Mouse (Mus musculus): Measurements from ENCODE around the gene Trim59. TPM values are rescaled to one million over a fixed set of nuclear protein-coding genes. Genes with fewer than 3 reads are reported as not detected.
A peak's percentile ranks its signal among the peaks of the same experiment; 100 is the strongest.

Gene Trim59
- polyA plus RNA-seq, 3 experiments from 2014 or later = 23.5 to 40.1 (median 31.3) TPM

DNA sequence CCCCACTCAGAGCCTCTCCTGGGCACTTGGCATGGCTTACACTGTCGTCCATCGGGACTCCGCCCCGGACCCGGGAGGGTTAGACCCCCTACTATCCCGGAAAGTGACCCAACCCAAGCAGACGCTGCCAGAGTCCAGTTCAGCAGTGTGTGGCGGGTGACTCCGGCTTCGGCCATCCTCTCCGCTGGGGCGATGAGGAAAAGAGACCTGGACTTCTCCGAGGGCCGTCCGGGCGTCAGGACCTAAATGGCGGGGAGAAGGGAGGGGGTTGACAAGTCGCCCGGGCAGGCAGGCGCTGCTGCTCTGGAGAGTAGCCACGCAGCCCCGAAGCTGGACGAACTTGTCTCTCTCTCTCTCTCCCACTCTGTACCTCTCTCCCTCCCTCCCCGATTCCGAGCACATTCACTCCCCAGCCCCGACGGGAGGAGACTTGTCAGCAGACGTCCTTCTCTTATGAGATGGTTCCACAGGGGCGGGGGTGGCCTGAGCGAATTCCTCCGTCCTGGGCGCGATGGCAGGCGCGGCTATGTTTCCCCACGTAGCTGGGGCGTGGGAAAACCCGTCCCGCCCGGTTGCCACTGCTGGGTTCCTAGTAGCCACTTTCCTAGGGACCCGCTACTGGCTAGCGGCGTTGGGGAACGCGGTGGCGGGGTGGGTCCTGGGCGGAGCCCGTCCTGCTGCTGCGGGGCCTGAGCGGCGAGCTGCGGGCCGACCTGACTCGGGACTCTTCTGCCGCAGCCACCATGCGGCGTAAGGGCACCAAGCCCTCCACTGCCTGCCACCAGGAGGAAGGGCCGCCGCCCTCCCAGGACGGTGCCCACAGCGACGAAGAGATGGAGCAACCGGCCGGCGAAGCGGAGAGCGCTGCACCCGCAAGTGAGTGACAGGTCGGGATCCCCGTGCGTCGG is 39.0 kb downstream of the Trim59 start:
- ATAC-seq = peak; percentile 2

DNA sequence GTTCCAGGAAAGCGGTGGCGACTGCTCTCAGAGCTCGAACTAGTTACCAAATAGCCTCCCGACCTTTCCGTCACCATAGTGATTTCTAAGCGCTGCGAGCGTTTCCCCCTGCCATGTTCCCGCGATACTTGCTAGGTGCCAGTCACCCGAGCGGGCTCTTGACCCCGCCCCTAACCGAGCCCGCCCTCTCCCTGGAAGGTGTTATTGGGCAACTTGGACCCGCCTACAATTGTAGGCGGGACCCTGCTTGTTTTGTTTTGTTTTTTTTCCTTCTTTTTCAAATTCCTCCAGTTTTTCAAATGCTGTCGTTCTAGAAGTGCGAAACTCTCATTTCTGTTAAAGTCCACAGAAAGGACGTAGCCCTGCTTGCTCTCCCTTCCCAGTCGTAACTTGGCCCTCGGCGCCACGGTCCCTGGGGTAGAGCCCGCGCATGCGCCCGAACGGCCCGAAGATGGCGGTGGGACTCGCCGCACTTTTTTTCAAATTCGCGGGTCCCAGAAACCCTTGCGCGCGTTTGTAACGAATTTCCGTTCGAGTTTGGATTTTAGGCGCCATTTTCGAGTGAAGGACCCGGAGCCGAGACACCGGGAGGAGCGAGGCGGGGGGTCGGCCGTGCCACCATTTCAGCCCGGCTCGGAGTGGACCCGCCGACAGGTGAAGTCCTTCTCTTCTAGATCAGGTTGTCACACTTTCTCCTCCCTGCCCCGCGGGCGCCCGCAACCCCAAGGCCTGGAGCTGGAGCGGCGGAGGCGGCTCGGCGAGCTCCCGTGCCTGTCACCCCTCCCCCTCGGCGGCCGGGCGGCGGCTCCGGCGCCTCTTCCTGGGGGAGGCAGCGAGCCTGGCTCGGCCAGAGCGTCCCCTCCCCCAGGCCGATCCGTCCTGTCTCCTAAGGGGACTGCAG is 39.9 kb downstream of the Trim59 start, which contains the start of the genes Ift80 and Smc4:
Ift80 (minus strand) TSS at position 134 of the 901 bp plus-strand sequence.
Smc4 (plus strand) TSS at position 302 of the 901 bp plus-strand sequence.
- peak; percentile 83 for ATAC-seq

DNA sequence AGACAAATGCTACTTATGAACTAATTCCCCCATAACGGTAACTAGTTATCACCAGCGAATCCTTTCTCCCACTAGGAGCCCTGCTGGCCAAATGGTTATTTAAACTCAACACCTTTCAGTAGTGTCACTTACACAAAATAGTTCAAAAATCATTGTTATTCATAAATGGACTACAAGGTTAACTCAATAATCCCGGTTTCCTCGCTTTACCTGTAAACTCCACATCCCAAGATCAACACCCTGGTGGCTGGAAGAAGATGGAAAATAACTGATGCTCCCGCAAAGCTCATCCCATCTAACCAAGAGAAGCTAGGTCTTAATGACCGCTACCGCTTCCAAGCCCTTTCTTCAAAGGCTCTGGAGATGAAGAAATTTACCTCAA is 40.5 kb downstream of the Trim59 start:
- ATAC-seq = no peak

DNA sequence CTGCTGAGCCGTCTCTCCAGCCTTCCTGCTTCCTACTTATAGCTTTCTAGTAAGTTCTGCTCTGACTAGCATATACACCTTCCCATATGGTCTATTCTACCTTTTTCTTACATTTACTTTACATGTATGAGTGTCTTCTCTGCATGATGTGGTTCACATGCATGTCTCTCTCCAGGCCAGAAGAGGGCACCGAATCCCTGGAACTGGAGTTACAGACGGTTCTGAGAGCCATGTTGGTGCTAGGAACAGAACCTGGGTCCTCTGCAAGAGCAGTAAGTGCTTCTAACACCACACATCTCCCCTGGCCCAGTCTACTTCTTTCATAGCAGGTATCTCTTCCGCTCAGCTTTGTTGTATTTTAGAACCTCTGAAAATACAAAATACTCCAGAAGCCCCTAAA is 41.8 kb downstream of the Trim59 start:
- no peak for ATAC-seq

DNA sequence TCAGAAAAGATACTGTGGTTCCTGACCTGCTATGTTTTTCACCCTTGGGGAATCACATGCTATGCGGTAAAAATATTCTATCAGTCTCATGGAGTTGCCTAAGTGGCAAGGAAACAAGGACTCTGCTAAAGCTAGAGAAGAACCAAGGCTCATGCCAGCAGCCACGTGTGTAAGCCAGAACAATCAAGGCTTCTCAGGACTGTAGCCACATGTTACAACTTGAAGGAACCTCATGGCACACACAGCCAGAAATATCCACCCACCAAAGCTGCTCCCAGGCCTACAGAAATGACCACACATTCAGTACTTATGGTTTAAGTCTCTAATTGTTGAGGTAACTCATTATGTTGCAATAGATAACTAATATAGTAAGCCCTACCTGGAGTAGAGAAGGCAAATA is 58.0 kb downstream of the Trim59 start:
- ATAC-seq = no peak

Other genes with a start within 250 kb of the Trim59 start
- 1 to 10 TPM in 2 of 3 experiments, under 1 TPM in 1; 0.31 to 4.0 (median 2.0) TPM for gene 1110032F04Rik, start 175.2 kb downstream of the Trim59 start, polyA plus RNA-seq (2017; shearing (Covaris generic))
- 100 to 1,000 TPM in 1 of 3 experiments, 10 to 100 TPM in 2; 24.6 to 128 (median 99.2) TPM for gene Ift80, start 40.2 kb downstream of the Trim59 start, polyA plus RNA-seq (2017; shearing (Covaris generic))
- 100 to 1,000 TPM; 271 to 449 (median 425) TPM for gene Smc4, start 40.0 kb downstream of the Trim59 start, polyA plus RNA-seq (2017; shearing (Covaris generic))
- gene Kpna4, start 82.4 kb upstream of the Trim59 start, polyA plus RNA-seq (2017; shearing (Covaris generic)) = 10 to 100 TPM; 24.3 to 36.3 (median 28.2) TPM
- not detected for gene Arl14, start 177.7 kb upstream of the Trim59 start, polyA plus RNA-seq (2017; shearing (Covaris generic))

Measured in inflammation-experienced regulatory T-cells, adult 6 months (primary cell).